Mouse (Mus musculus) testis, adult 2 months (tissue): ENCODE results near the gene Fam57a.

ENCODE experiments used
- CTCF ChIP-seq: fragments of 200-500 bp; IDR thresholded peaks from 2 replicates; pipeline ENCODE4 v1.5.1; 2012; ENCODE audit warnings: low read depth, mild to moderate bottlenecking, inconsistent platforms, low read length, moderate library complexity; ENCODE audit not compliant: control insufficient read depth, insufficient read depth, insufficient replicate concordance
- POLR2A ChIP-seq: fragments of 200-500 bp; IDR thresholded peaks from 2 replicates; pipeline ENCODE4 v1.6.1; 2012; ENCODE audit warnings: low read depth, mild to moderate bottlenecking, inconsistent platforms, low read length, moderate library complexity; ENCODE audit not compliant: control insufficient read depth

- TF ChIP-seq POLR2A (no peak), CTCF (no peak)
Measured at GRCm38 (mm10) chr11:76206793-76207192, 27.3 kb downstream of the Fam57a start.
